Mouse (Mus musculus): ENCODE measurements around the gene Dnaaf2. TPM values are rescaled to one million over a fixed set of nuclear protein-coding genes. Genes with fewer than 3 reads are reported as not detected.

The Dnaaf2 gene
- total and polyA plus RNA-seq, 3 experiments: 0.50 to 0.94 (median 0.80) TPM

DNA sequence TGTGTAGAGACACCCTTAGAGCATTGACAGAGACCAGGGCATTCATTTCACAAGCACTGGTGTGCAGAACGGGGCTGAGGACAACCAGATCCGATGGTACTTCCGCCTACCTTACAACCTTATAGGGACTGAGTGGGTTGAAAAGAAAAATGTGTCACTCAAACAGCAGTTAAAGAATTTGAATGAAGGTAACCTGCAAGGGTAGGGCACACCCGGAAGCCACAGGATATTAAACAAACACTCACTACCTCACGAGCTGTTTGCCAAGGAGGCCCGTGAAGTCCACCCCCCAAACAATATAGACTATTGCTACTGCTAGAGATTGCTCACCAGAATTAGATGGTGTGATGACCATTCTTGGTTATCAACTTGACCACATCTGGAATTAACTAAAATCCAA, 37.6 kb upstream of the Dnaaf2 start:
- no peak overlapping the region for H3K27ac ChIP-seq
- DNase-seq: no peak
- no peaks in the 10 kb centered on the region for H3K27me3 ChIP-seq (ENCODE audit: control insufficient read depth, insufficient read depth, low read length)
- H3K4me1 ChIP-seq (ENCODE audit: control insufficient read depth, insufficient read depth, low read length): no peaks in the 10 kb centered on the region
- H3K36me3 ChIP-seq (ENCODE audit: control insufficient read depth, insufficient read depth, low read length): no peaks in the 10 kb centered on the region
- no peaks in the 10 kb centered on the region for H3K79me2 ChIP-seq (replicated peaks; ENCODE audit: control insufficient read depth, insufficient read depth, low read length)
- no peak overlapping the region for H3K9ac ChIP-seq (ENCODE audit: low read depth, low read length)
- TF ChIP-seq CTCF (IDR thresholded peaks at IDR 0.05) (no peak), EP300 (IDR thresholded peaks at IDR 0.05; ENCODE audit: insufficient read depth, low read depth, low read length) (no peak), POLR2A (IDR thresholded peaks at IDR 0.05; ENCODE audit: insufficient read depth, low read depth, low read length) (no peak)
- intact Hi-C loops (cut with DNase I): no loop called here
- 90% methylated on average over 6 of the region's 6 CpGs for WGBS
- no peak overlapping the region for H3K4me3 ChIP-seq

DNA sequence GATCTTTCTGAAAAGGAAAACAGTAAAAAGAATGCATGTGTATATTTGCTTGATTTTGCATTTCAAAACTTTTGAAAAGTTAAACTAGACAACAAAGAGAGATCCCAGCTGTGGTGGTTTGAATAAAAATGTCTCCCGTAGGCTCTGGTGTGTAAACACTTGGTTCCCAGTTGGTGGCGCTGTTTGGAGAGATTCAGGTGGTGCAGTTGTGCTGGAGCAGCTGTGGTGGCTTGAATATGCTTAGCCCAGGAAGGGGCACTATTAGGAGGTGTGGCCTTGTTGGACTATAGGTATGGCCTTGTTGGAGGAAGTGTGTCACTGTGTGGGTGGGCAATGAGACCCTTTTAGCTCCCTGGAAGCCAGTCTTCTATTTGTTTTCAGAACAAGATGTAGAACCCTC, 31.0 kb upstream of the Dnaaf2 start:
- Histone ChIP-seq H3K79me2 (replicated peaks; ENCODE audit: control insufficient read depth, insufficient read depth, low read length) (no peaks in the 10 kb centered on the region), H3K27ac (no peak overlapping the region), H3K27me3 (ENCODE audit: control insufficient read depth, insufficient read depth, low read length) (no peaks in the 10 kb centered on the region), H3K9ac (ENCODE audit: low read depth, low read length) (no peak overlapping the region), H3K4me3 (no peak overlapping the region), H3K4me1 (ENCODE audit: control insufficient read depth, insufficient read depth, low read length) (no peaks in the 10 kb centered on the region), H3K36me3 (ENCODE audit: control insufficient read depth, insufficient read depth, low read length) (no peaks in the 10 kb centered on the region)
- no peak for DNase-seq
- TF ChIP-seq CTCF (IDR thresholded peaks at IDR 0.05) (peak; percentile 35), POLR2A (IDR thresholded peaks at IDR 0.05; ENCODE audit: insufficient read depth, low read depth, low read length) (no peak)
- intact Hi-C loops (cut with DNase I): loop anchor here (2.0 to 5.0 kb wide), 2 partner anchors 14 to 42 kb away; no protein-coding TSS in a partner anchor
- WGBS: 71% methylated on average over 2 of the region's 2 CpGs

DNA sequence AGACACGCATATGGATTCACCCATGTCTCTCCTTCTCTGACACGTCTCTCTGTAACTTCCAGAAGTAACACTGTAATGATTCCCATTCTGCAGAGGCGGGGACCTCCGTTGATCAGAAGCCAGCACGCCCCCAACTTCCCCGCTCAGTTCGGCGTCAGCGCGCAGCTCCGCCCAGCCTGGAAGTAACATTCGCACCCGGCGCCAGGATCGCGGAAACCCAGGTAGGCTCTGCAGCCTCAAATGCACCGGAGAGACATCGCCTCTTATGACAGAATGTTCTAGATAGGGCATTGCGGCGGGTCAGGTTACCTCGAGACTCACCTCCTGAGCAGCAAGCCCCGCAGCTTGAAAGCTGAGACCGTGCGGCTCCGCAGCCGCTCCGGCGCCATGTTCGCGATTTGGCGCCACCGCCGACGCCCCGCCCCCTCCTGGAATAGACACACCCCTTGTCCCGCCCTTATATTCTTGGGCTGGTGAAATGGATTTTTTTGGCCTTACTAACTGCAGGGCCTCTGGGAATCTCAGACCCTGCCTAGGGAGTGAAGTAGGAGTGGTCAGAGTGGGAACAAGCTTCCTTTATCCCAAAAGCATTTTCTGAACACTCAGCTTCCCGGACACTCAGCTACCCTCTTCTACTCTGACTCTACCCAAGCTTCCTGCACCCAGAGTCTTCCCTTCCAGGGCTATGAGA, 29.7 kb upstream of the Dnaaf2 start, which contains the start of gene Pole2:
Pole2 (minus strand) TSS at position 420 of the 691 bp plus-strand sequence.
- whole genome bisulfite sequencing: under 1% methylated on average over 37 of the region's 37 CpGs
- Histone ChIP-seq H3K27me3 (ENCODE audit: control insufficient read depth, insufficient read depth, low read length) (no peaks in the 10 kb centered on the region), H3K4me1 (ENCODE audit: control insufficient read depth, insufficient read depth, low read length) (no peaks in the 10 kb centered on the region), H3K79me2 (replicated peaks; ENCODE audit: control insufficient read depth, insufficient read depth, low read length) (no peaks in the 10 kb centered on the region), H3K9ac (ENCODE audit: low read depth, low read length) (peak within 1 kb of the TSS; percentile 61), H3K36me3 (ENCODE audit: control insufficient read depth, insufficient read depth, low read length) (no peaks in the 10 kb centered on the region), H3K27ac (peak within 1 kb of the TSS; percentile 64), H3K4me3 (peak within 1 kb of the TSS; percentile 79)
- no peak for TF ChIP-seq CTCF (IDR thresholded peaks at IDR 0.05)
- TF ChIP-seq POLR2A (IDR thresholded peaks at IDR 0.05; ENCODE audit: insufficient read depth, low read depth, low read length): peak; percentile 59; the same call in 1 of the 2 replicates
- intact Hi-C loops (cut with DNase I): loop anchor here (2.0 to 5.0 kb wide), 2 partner anchors 15 to 41 kb away; no protein-coding TSS in a partner anchor
- peak; percentile 90 to 95 for DNase-seq

DNA sequence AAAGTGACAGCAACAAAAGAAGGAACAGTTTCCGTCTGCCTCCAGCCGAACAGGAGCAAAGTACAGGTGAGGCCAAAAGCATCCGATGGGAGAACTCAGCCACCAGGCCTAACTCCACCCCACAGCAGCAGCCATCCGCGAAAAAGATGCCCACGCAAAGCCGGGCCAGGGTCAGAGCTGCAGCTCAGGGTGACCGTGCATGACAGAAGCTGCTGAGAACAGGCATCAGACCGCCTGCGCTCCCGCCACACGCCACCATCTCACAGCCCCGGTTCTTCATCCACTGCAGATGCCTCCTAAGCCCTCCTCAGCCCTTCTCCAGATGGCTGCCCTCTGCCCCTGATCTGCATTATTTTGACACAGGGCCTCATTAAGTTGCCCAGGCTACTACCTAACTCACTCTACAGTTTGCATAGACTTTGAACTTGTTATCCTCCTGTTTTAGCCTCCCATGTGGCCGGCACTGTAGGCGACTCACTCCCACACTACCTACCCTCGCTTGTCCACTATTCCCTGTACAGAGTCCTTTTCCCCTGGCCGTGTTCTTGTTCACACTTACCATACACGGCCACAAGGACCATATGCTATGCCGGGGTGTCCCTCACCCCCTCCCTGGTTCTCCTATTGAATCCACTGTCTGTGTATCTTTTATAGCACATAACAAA, 22.5 kb upstream of the Dnaaf2 start:
- no peaks in the 10 kb centered on the region for H3K4me1 ChIP-seq (ENCODE audit: control insufficient read depth, insufficient read depth, low read length)
- no peak for DNase-seq
- intact Hi-C loops (cut with DNase I): no loop called here
- H3K27me3 ChIP-seq (ENCODE audit: control insufficient read depth, insufficient read depth, low read length): no peaks in the 10 kb centered on the region
- H3K27ac ChIP-seq: no peak overlapping the region
- WGBS: 92% methylated on average over 19 of the region's 19 CpGs
- H3K4me3 ChIP-seq: no peak overlapping the region
- H3K36me3 ChIP-seq (ENCODE audit: control insufficient read depth, insufficient read depth, low read length): no peaks in the 10 kb centered on the region
- no peak overlapping the region for H3K9ac ChIP-seq (ENCODE audit: low read depth, low read length)
- H3K79me2 ChIP-seq (replicated peaks; ENCODE audit: control insufficient read depth, insufficient read depth, low read length): no peaks in the 10 kb centered on the region
- TF ChIP-seq CTCF (IDR thresholded peaks at IDR 0.05): no peak
- TF ChIP-seq EP300 (IDR thresholded peaks at IDR 0.05; ENCODE audit: insufficient read depth, low read depth, low read length): no peak
- TF ChIP-seq POLR2A (IDR thresholded peaks at IDR 0.05; ENCODE audit: insufficient read depth, low read depth, low read length): no peak

DNA sequence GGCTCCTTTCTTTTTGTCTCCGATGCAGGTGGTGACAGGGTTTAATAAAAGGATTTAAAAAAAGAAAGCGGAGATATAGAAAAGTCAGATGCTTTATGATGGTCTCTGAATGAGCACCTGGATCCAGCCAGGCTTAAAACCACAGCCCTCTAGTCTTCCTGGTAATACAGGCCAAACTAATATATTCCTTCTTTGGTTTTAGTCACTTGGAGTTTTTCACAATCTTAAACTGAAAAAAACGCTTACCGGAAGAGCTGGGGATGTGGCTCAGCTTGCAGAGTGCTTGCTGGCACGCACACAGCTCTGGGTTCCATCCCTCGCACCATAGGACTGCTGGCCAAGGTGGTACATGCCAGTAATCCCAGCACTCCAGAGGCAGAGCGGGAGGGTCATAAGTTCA, 18.4 kb upstream of the Dnaaf2 start:
- TF ChIP-seq POLR2A (IDR thresholded peaks at IDR 0.05; ENCODE audit: insufficient read depth, low read depth, low read length) (no peak), CTCF (IDR thresholded peaks at IDR 0.05) (no peak), EP300 (IDR thresholded peaks at IDR 0.05; ENCODE audit: insufficient read depth, low read depth, low read length) (no peak)
- Histone ChIP-seq H3K27ac (no peak overlapping the region), H3K79me2 (replicated peaks; ENCODE audit: control insufficient read depth, insufficient read depth, low read length) (no peaks in the 10 kb centered on the region), H3K27me3 (ENCODE audit: control insufficient read depth, insufficient read depth, low read length) (no peaks in the 10 kb centered on the region), H3K9ac (ENCODE audit: low read depth, low read length) (no peak overlapping the region), H3K4me1 (ENCODE audit: control insufficient read depth, insufficient read depth, low read length) (no peaks in the 10 kb centered on the region), H3K36me3 (ENCODE audit: control insufficient read depth, insufficient read depth, low read length) (no peaks in the 10 kb centered on the region), H3K4me3 (no peak overlapping the region)
- DNase-seq: no peak
- intact Hi-C loops (cut with DNase I): no loop called here
- WGBS: 87% methylated on average over 7 of the region's 7 CpGs
